Mouse (Mus musculus) lung, postnatal 0 days (tissue): ENCODE measurements around the gene Eps15. TPM values are rescaled to one million over a fixed set of nuclear protein-coding genes. Genes with fewer than 3 reads are reported as not detected.

Source experiments
- ATAC-seq: fragments of 200-750 bp; cut with Nextera tagmentation; 2 replicates; pipeline ENCODE4 v1.8.0; 2017; ENCODE audit warnings: moderate library complexity
- DNase-seq: peaks from one replicate; pipeline ENCODE4 v3.0.0-alpha.2; 2016; ENCODE audit warnings: low spot score
- H3K27ac ChIP-seq: fragments of 300-500 bp; sonication (generic); 2 replicates; pipeline ENCODE4 v1.5.1; 2014; ENCODE audit warnings: antibody characterized with exemption, mild to moderate bottlenecking, low read length, mixed read lengths
- H3K27me3 ChIP-seq: fragments of 300-500 bp; sonication (generic); replicated peaks from 2 replicates; pipeline ENCODE4 v1.6.1; 2014; ENCODE audit warnings: low read length, mixed read lengths; ENCODE audit not compliant: insufficient read depth
- H3K36me3 ChIP-seq: fragments of 300-500 bp; sonication (generic); 2 replicates; pipeline ENCODE4 v1.6.1; 2014; ENCODE audit warnings: low read length, mixed read lengths; ENCODE audit not compliant: insufficient read depth
- H3K4me1 ChIP-seq: fragments of 300-500 bp; sonication (generic); 2 replicates; pipeline ENCODE4 v1.6.1; 2014; ENCODE audit warnings: antibody characterized with exemption, low read depth, low read length, mixed read lengths; ENCODE audit not compliant: insufficient read depth
- H3K4me2 ChIP-seq: fragments of 300-500 bp; sonication (generic); replicated peaks from 2 replicates; pipeline ENCODE4 v1.6.1; 2014; ENCODE audit warnings: low read depth, mild to moderate bottlenecking, low read length, moderate library complexity, mixed read lengths
- H3K4me3 ChIP-seq: fragments of 300-500 bp; sonication (generic); 2 replicates; pipeline ENCODE4 v1.5.1; 2014; ENCODE audit warnings: low read depth, low read length
- H3K9ac ChIP-seq: fragments of 300-500 bp; sonication (generic); replicated peaks from 2 replicates; pipeline ENCODE4 v1.6.1; 2014; ENCODE audit warnings: low read depth, mild to moderate bottlenecking
- H3K9me3 ChIP-seq: fragments of 300-500 bp; sonication (generic); 2 replicates; pipeline ENCODE4 v1.6.1; 2016; ENCODE audit warnings: low read length, mixed read lengths
- CTCF ChIP-seq: IDR thresholded peaks from 2 replicates; pipeline ENCODE4 v1.5.1; 2016; ENCODE audit warnings: antibody characterized with exemption, mild to moderate bottlenecking
- EP300 ChIP-seq: IDR thresholded peaks from 2 replicates; pipeline ENCODE4 v1.6.1; 2016; ENCODE audit warnings: antibody characterized with exemption, mild to moderate bottlenecking, control low read depth
- WGBS: fragments of 180-500 bp; shearing (Covaris S2); extraction: QIAGEN DNeasy Blood & Tissue Kit; methylation state at CpG from one replicate; pipeline ENCODE4 v1.1.7; 2014; 5-methylcytosine and 5-hydroxymethylcytosine counted together
- polyA plus RNA-seq: library from polyadenylated mRNA; unstranded; fragments of >200 nt; fragmentation: Nextera tagmentation; extraction: Ambion mirVana; gene quantifications from 2 replicates; pipeline ENCODE4 v1.2.1, GENCODE M21; 2015

Gene Eps15
- polyA plus RNA-seq, 1 experiment from 2014 or later: 31.0 TPM

DNA sequence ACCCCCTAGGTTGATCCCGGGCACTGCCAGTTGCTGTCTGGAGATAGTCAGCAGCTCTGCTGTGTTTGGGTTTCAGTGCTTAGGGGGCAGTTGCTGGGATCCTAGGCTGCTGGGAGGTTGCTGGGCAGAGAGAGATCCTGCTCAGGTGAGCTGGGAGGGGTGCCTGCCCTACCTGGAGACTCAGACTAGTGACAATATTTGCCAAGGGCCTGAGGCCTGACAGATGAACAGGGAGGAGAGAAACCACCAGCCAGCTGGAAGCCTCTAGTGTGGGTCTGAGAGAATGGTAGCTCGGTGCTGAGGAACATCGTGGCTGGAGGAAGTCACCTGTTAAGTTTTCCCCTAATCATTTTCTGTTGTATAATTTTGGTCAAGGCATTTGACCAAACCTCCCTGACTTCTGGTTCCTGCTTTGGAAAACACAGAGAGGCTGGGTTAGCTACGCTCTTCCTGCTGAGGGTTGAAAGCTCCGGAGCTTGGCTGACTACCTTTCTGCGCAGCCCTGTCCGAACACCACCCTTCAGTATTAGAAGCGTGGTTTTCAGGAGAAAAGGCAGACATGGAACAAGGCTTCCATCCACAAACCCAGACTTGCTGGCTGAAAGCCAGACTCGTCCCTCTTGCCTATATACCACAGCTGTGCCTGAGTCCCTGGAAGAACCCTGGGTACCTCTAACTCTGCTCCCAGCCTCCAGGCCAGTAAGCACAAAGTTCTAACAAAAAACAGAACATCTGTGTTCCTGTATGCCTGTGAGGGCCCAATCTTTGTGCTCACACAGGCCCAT lies 127.8 kb downstream of the Eps15 start:
- H3K36me3 ChIP-seq: no peaks in the 10 kb centered on the region
- TF ChIP-seq CTCF: no peak
- no peak for TF ChIP-seq EP300
- H3K27ac ChIP-seq: no peak overlapping the region
- no peaks in the 10 kb centered on the region for H3K27me3 ChIP-seq
- H3K4me2 ChIP-seq: peak overlapping the region; percentile 96
- H3K4me1 ChIP-seq: peaks cover 4% of the 10 kb centered on the region; the same call in 1 of the 2 replicates
- ATAC-seq (no peak), DNase-seq (no peak)
- H3K4me3 ChIP-seq: no peak overlapping the region
- WGBS: 69% methylated on average over 9 of the region's 9 CpGs
- H3K9me3 ChIP-seq: no peaks in the 10 kb centered on the region
- no peak overlapping the region for H3K9ac ChIP-seq

DNA sequence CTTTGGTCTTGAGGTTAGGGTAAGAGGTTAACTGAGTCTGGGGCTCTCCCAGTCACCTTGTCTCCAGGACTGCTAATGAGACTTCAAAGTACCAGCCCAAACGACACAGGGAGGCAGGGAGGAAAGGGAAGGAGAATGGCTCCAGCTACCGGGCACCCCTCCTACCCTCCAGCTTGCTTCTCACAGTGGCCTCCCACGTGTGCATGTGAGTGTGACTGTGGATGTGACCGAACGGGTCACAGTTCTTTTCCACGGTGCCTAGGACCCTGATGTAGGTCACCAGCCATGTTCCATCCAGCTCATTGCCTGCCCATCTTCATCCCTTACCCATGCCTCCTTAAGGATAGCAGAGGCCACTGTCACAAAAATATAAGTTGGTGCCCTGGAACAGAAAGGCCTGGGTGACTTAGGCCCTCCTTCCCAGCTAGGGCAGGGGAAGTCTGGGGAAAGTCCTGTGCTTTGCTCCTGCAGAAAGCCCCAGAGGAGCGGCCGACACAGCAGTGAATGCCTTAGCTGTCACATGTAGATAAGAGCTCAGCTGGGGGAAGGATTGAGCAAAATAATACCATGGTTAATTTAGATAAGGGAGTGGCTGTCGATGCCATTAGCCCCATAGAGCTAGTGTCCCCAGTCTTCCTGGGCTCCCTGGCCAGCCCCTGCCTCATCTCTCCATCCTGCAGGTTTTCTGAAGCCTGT lies 130.8 kb downstream of the Eps15 start:
- 54% methylated on average over 9 of the region's 9 CpGs for WGBS
- TF ChIP-seq CTCF (no peak), EP300 (no peak)
- DNase-seq (no peak), ATAC-seq (no peak)
- H3K27me3 ChIP-seq: no peaks in the 10 kb centered on the region
- no peak overlapping the region for H3K9ac ChIP-seq
- H3K27ac ChIP-seq: no peak overlapping the region
- H3K4me3 ChIP-seq: no peak overlapping the region
- H3K4me1 ChIP-seq: peaks cover 4% of the 10 kb centered on the region; the same call in 1 of the 2 replicates
- no peaks in the 10 kb centered on the region for H3K36me3 ChIP-seq
- H3K4me2 ChIP-seq: no peak overlapping the region
- no peaks in the 10 kb centered on the region for H3K9me3 ChIP-seq

- H3K4me3 ChIP-seq: no peak overlapping the region
- 78% methylated on average over 6 of the region's 6 CpGs for WGBS
- no peaks in the 10 kb centered on the region for H3K36me3 ChIP-seq
- ATAC-seq (no peak), DNase-seq (no peak)
- no peak for TF ChIP-seq CTCF
- no peak for TF ChIP-seq EP300
- no peaks in the 10 kb centered on the region for H3K9me3 ChIP-seq
- no peak overlapping the region for H3K4me2 ChIP-seq
- H3K9ac ChIP-seq: no peak overlapping the region
- no peaks in the 10 kb centered on the region for H3K4me1 ChIP-seq
- H3K27me3 ChIP-seq: no peaks in the 10 kb centered on the region
- no peak overlapping the region for H3K27ac ChIP-seq
Observed at GRCm38 (mm10) chr4:109411377-109411967, 131.4 kb downstream of the Eps15 start.

GRCm38 (mm10) chr4:109412233-109412632 lies 132.2 kb downstream of the Eps15 start:
- Histone ChIP-seq H3K4me2 (no peak overlapping the region), H3K36me3 (no peaks in the 10 kb centered on the region), H3K27ac (no peak overlapping the region), H3K4me3 (no peak overlapping the region), H3K27me3 (no peaks in the 10 kb centered on the region), H3K4me1 (no peaks in the 10 kb centered on the region), H3K9me3 (no peaks in the 10 kb centered on the region), H3K9ac (no peak overlapping the region)
- ATAC-seq (no peak), DNase-seq (no peak)
- TF ChIP-seq CTCF (no peak), EP300 (no peak)
- WGBS: 81% methylated on average over 5 of the region's 5 CpGs

- DNase-seq: no peak
- H3K4me1 ChIP-seq: no peaks in the 10 kb centered on the region
- no peak overlapping the region for H3K27ac ChIP-seq
- 68% methylated on average over 1 of the region's 1 CpGs for WGBS
- TF ChIP-seq EP300 (no peak), CTCF (no peak)
- no peak overlapping the region for H3K4me2 ChIP-seq
- H3K9ac ChIP-seq: no peak overlapping the region
- no peaks in the 10 kb centered on the region; the same call in 1 of the 2 replicates for H3K27me3 ChIP-seq
- no peak overlapping the region for H3K4me3 ChIP-seq
- no peaks in the 10 kb centered on the region for H3K36me3 ChIP-seq
- no peaks in the 10 kb centered on the region for H3K9me3 ChIP-seq
- ATAC-seq: no peak
Observed at GRCm38 (mm10) chr4:109417998-109418397, 137.9 kb downstream of the Eps15 start.

- no peak overlapping the region for H3K9ac ChIP-seq
- H3K4me3 ChIP-seq: no peak overlapping the region
- H3K9me3 ChIP-seq: no peaks in the 10 kb centered on the region
- H3K4me1 ChIP-seq: no peaks in the 10 kb centered on the region
- H3K36me3 ChIP-seq: no peaks in the 10 kb centered on the region
- DNase-seq: no peak
- ATAC-seq: no peak
- no peaks in the 10 kb centered on the region; the same call in 1 of the 2 replicates for H3K27me3 ChIP-seq
- TF ChIP-seq EP300 (no peak), CTCF (no peak)
- no peak overlapping the region for H3K27ac ChIP-seq
- 26% methylated on average over 3 of the region's 3 CpGs for WGBS
- H3K4me2 ChIP-seq: no peak overlapping the region
Observed at GRCm38 (mm10) chr4:109419017-109419416, 138.9 kb downstream of the Eps15 start.
